Mouse (Mus musculus) R1 (cell line): ENCODE data around the gene Tmem87b.

Experiments
- DNase-seq: peaks from one replicate; pipeline ENCODE4 v3.0.0-alpha.2; 2018; ENCODE audit warnings: low read depth, low spot score

Tmem87b gene

GRCm38 (mm10) chr2:128818956-128819643 lies 1.2 kb downstream of the Tmem87b start:
- DNase-seq, result no peak

GRCm38 (mm10) chr2:128820631-128821030 lies 2.7 kb downstream of the Tmem87b start:
- no peak for DNase-seq

GRCm38 (mm10) chr2:128823893-128824292 lies 6.0 kb downstream of the Tmem87b start:
- no peak for DNase-seq

- no peak for DNase-seq
Measured at GRCm38 (mm10) chr2:128827787-128828186, 9.9 kb downstream of the Tmem87b start.

- no peak for DNase-seq
Measured at GRCm38 (mm10) chr2:128832611-128833010, 14.7 kb downstream of the Tmem87b start.

- no peak for DNase-seq
Measured at GRCm38 (mm10) chr2:128833035-128833434, 15.1 kb downstream of the Tmem87b start.

GRCm38 (mm10) chr2:128833435-128833834 lies 15.5 kb downstream of the Tmem87b start:
- DNase-seq, result no peak

- DNase-seq, result no peak
Measured at GRCm38 (mm10) chr2:128837531-128837930, 19.6 kb downstream of the Tmem87b start.

- DNase-seq, result no peak
Measured at GRCm38 (mm10) chr2:128838611-128839010, 20.7 kb downstream of the Tmem87b start.

- no peak for DNase-seq
Measured at GRCm38 (mm10) chr2:128839501-128839900, 21.6 kb downstream of the Tmem87b start.

- no peak for DNase-seq
Measured at GRCm38 (mm10) chr2:128842437-128842836, 24.5 kb downstream of the Tmem87b start.

GRCm38 (mm10) chr2:128850036-128850435 lies 32.1 kb downstream of the Tmem87b start:
- no peak for DNase-seq

GRCm38 (mm10) chr2:128856673-128857072 lies 38.8 kb downstream of the Tmem87b start:
- no peak for DNase-seq

GRCm38 (mm10) chr2:128858962-128859361 lies 41.0 kb downstream of the Tmem87b start:
- DNase-seq, result no peak

GRCm38 (mm10) chr2:128859861-128860260 lies 41.9 kb downstream of the Tmem87b start:
- no peak for DNase-seq

- peak; percentile 30 for DNase-seq
Measured at GRCm38 (mm10) chr2:128862636-128863035, 44.7 kb downstream of the Tmem87b start, which contains the start of gene Fbln7. TSS of gene Fbln7 (plus strand) at chr2:128862981.

GRCm38 (mm10) chr2:128863777-128864331 lies 45.9 kb downstream of the Tmem87b start:
- peak; percentile 45 for DNase-seq

- DNase-seq, result no peak
Measured at GRCm38 (mm10) chr2:128865061-128865460, 47.1 kb downstream of the Tmem87b start.

- DNase-seq, result no peak
Measured at GRCm38 (mm10) chr2:128871656-128872055, 53.7 kb downstream of the Tmem87b start.

- DNase-seq, result peak; percentile 81
Measured at GRCm38 (mm10) chr2:128872256-128872655, 54.3 kb downstream of the Tmem87b start.

GRCm38 (mm10) chr2:128875526-128875925 lies 57.6 kb downstream of the Tmem87b start:
- no peak for DNase-seq

GRCm38 (mm10) chr2:128881236-128881635 lies 63.3 kb downstream of the Tmem87b start:
- DNase-seq, result peak; percentile 65

- DNase-seq, result no peak
Measured at GRCm38 (mm10) chr2:128885225-128885811, 67.4 kb downstream of the Tmem87b start.
